Mouse (Mus musculus) embryonic facial prominence, embryonic 14.5 days (tissue): ENCODE results near the gene Rps9. TPM values are rescaled to one million over a fixed set of nuclear protein-coding genes. Genes with fewer than 3 reads are reported as not detected.
"Not testable (repeated sequence)": the region's sequence is repeated elsewhere in the genome, so short reads cannot be mapped to it uniquely, and the experiment has no call there.

Experiments
- ATAC-seq: fragments of 200-750 bp; cut with Nextera tagmentation; 2 replicates; pipeline ENCODE4 v1.8.0; 2017; ENCODE audit warnings: low read depth, moderate number of reproducible peaks, moderate TSS enrichment
- DNase-seq: peaks from one replicate; pipeline ENCODE4 v3.0.0-alpha.2; 2015; ENCODE audit warnings: low spot score
- H3K27ac ChIP-seq: fragments of 300-500 bp; sonication (generic); replicated peaks from 2 replicates; pipeline ENCODE4 v1.5.1; 2014; ENCODE audit warnings: low read depth, mild to moderate bottlenecking, low read length, moderate library complexity
- H3K27me3 ChIP-seq: fragments of 300-500 bp; sonication (generic); replicated peaks from 2 replicates; pipeline ENCODE4 v1.6.1; 2014; ENCODE audit warnings: low read length; ENCODE audit not compliant: control insufficient read depth, insufficient read depth
- H3K36me3 ChIP-seq: fragments of 300-500 bp; sonication (generic); 2 replicates; pipeline ENCODE4 v1.6.1; 2014; ENCODE audit warnings: low read length, mixed read lengths; ENCODE audit not compliant: control insufficient read depth, insufficient read depth
- H3K4me1 ChIP-seq: fragments of 300-500 bp; sonication (generic); 2 replicates; pipeline ENCODE4 v1.6.1; 2014; ENCODE audit warnings: antibody characterized with exemption, low read length; ENCODE audit not compliant: control insufficient read depth, insufficient read depth
- H3K4me2 ChIP-seq: fragments of 300-500 bp; sonication (generic); 2 replicates; pipeline ENCODE4 v1.6.1; 2014; ENCODE audit warnings: low read depth, mild to moderate bottlenecking, low read length, moderate library complexity, mixed read lengths
- H3K4me3 ChIP-seq: fragments of 300-500 bp; sonication (generic); 2 replicates; pipeline ENCODE4 v1.5.1; 2014; ENCODE audit warnings: low read depth, mild to moderate bottlenecking, low read length
- H3K9ac ChIP-seq: fragments of 300-500 bp; sonication (generic); 2 replicates; pipeline ENCODE4 v1.6.1; 2014; ENCODE audit warnings: low read depth, mild to moderate bottlenecking, low read length, moderate library complexity, mixed read lengths
- H3K9me3 ChIP-seq: fragments of 300-500 bp; sonication (generic); 2 replicates; pipeline ENCODE4 v1.6.1; 2016; ENCODE audit warnings: low read length; ENCODE audit not compliant: control insufficient read depth
- WGBS: fragments of 180-500 bp; shearing (Covaris S2); extraction: QIAGEN DNeasy Blood & Tissue Kit; methylation state at CpG from one replicate; pipeline ENCODE4 v1.1.7; 2014; 5-methylcytosine and 5-hydroxymethylcytosine counted together
- polyA plus RNA-seq: library from polyadenylated mRNA; unstranded; fragments of >200 nt; fragmentation: Nextera tagmentation; extraction: Ambion mirVana; gene quantifications from 2 replicates; pipeline ENCODE4 v1.2.1, GENCODE M21; 2014

The Rps9 gene
- polyA plus RNA-seq, 1 experiment from 2014 or later: 1,554 TPM

DNA sequence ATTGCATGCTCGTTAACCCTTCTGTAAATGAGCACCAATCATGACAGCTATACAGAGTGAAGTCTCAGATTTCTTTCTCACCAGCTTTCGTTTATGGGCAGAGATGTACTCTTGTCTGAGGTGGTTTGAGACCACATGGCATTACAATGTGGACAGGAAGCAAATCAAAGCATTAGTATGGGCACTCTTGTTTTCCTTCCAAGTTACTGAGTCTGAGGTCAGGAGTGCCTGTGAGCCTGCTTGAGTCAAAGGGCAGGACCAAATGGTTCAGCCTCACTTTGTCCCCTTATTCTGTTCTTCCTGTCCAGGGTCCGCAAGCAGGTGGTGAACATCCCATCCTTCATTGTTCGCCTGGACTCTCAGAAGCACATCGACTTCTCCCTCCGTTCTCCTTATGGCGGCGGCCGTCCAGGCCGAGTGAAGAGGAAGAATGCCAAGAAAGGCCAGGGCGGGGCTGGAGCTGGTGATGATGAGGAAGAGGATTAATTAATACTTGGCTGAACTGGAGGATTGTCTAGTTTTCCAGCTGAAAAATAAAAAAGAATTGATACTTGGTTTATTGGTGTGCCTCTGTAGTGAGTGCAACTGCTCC lies 2.6 kb downstream of the Rps9 start:
- peaks cover 4% of the 10 kb centered on the region; the same call in 1 of the 2 replicates for H3K4me1 ChIP-seq
- H3K4me2 ChIP-seq: peak overlapping the region; percentile 83
- ATAC-seq: no peak
- H3K27ac ChIP-seq: no peak overlapping the region
- H3K9me3 ChIP-seq: no peaks in the 10 kb centered on the region
- WGBS: 55% methylated on average over 11 of the region's 11 CpGs
- no peaks in the 10 kb centered on the region for H3K27me3 ChIP-seq
- peak overlapping the region; percentile 85 for H3K4me3 ChIP-seq
- DNase-seq: no peak
- H3K36me3 ChIP-seq: peaks cover 44% of the 10 kb centered on the region
- H3K9ac ChIP-seq: peak overlapping the region; percentile 92

DNA sequence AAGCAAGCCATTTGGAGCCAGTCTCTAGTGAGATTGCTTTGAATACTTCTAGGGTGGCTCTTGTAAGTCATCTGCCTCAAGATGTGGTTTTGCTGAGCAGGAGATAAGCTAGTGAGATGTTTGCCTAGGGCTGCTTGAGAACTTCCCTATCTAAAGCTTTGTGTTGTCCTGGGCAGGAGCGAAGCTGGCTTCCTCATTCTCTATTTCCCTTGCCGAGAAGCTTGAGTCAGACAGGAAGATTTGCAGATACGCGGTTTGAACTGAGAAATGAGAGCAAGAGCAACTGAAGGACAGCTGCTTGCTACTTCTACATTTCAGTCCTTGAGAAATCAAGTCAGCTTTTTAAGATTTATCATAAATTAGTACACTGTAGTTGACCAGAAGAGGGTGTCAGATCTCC lies 3.2 kb downstream of the Rps9 start:
- Histone ChIP-seq H3K4me1 (peaks cover 4% of the 10 kb centered on the region; the same call in 1 of the 2 replicates), H3K4me3 (no peak overlapping the region), H3K9ac (peak overlapping the region; percentile 5; the same call in 1 of the 2 replicates), H3K9me3 (no peaks in the 10 kb centered on the region), H3K27ac (no peak overlapping the region), H3K27me3 (no peaks in the 10 kb centered on the region), H3K36me3 (peaks cover 38% of the 10 kb centered on the region), H3K4me2 (peak overlapping the region; percentile 83)
- peak; percentile 10 for DNase-seq
- 52% methylated on average over 4 of the region's 4 CpGs for WGBS
- ATAC-seq: no peak

DNA sequence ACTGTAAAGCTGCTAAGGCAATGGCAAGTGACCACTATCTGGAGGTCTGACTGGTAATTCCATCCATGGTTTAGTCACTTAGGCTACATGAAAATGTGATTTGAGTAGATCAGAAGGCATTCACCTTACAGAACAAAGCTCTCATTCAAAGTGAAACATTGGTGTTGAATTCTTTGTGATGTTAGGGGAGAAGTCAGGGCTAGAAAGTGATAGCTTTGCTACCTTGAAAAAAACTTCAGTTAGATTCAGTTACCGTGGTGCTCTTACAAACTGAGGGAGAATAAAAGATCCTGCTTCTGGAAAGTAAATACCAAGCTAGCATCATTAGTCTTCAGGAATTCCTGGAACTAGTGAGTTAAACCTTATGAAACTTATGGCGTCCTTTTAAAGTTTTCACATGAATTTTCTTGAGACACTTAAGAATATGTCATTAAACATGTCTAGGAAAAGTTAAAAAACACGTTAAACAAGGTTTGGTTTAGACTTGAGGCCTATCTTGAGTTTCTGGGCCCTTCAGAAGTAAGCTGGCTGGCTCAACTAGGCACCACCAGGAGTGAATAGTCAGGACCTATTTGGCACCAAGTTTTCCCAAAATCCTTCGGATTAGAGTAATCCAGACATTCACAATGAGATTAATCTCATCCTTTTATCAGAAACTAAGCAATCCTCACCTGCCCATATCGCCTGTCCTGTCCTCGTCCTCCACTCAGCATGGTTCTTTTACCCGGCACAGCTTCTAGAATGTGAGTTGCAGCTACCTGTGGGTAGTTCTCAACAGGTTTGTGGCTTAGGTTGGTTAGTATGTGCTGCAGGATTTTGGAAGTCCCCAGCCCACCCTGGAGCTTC lies 4.0 kb downstream of the Rps9 start:
- Histone ChIP-seq H3K27ac (no peak overlapping the region), H3K9ac (no peak overlapping the region), H3K9me3 (no peaks in the 10 kb centered on the region), H3K4me1 (peaks cover 4% of the 10 kb centered on the region; the same call in 1 of the 2 replicates), H3K27me3 (no peaks in the 10 kb centered on the region), H3K4me2 (no peak overlapping the region), H3K4me3 (no peak overlapping the region), H3K36me3 (peaks cover 38% of the 10 kb centered on the region)
- WGBS: 32% methylated on average over 7 of the region's 7 CpGs
- no peak for DNase-seq
- no peak for ATAC-seq

DNA sequence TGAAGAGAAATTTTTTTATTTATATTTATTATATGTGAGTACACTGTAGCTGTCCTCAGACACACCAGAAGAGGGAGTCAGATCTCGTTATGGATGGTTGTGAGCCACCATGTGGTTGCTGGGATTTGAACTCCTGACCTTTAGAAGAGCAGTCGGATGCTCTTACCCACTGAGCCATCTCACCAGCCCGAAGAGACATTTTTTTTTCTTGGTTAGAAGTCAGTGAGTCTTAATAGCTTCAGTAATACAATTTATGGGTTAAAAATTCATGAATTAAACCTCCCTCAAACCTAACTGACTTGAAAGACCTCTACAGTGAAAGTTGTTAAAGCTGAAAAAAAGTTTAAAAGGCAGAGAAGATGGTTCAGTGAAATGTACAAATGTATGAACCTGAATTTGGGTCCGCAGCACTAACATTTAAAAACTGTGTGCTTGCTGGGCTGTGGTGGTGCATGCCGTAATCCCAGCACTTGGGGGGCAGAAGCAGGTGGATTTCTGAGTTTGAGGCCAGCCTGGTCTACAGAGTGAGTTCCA lies 4.7 kb downstream of the Rps9 start:
- not testable (repeated sequence) for H3K4me1 ChIP-seq, H3K27ac ChIP-seq, ATAC-seq, H3K4me2 ChIP-seq, DNase-seq, H3K4me3 ChIP-seq, H3K9me3 ChIP-seq, H3K27me3 ChIP-seq, H3K9ac ChIP-seq
- 37% methylated on average over 5 of the region's 5 CpGs for WGBS
- H3K36me3 ChIP-seq: peaks cover 38% of the 10 kb centered on the region

DNA sequence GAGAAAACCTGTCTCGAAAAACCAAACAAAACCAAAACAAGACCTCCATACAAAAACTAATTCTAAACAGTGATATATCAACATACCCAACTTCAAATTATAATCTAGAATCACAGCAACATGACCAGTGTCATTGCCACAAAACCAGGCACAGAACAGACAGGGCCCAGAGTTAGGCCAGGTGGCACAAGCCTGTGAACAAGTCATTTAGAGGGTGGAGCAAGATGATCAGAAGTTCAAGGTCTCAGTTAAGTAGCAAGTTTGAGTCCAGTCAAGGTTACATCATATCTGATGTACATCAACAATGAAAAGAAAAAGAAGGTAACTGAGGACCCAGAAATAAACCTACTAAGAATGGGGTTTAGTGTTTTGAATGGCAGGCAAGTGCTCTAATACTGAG lies 5.2 kb downstream of the Rps9 start:
- Histone ChIP-seq H3K27me3 (no peaks in the 10 kb centered on the region), H3K4me1 (peaks cover 4% of the 10 kb centered on the region; the same call in 1 of the 2 replicates), H3K4me2 (no peak overlapping the region), H3K4me3 (no peak overlapping the region), H3K36me3 (peaks cover 38% of the 10 kb centered on the region), H3K27ac (no peak overlapping the region), H3K9ac (no peak overlapping the region), H3K9me3 (no peaks in the 10 kb centered on the region)
- ATAC-seq (no peak), DNase-seq (no peak)
- 68% methylated on average over 1 of the region's 1 CpGs for WGBS

DNA sequence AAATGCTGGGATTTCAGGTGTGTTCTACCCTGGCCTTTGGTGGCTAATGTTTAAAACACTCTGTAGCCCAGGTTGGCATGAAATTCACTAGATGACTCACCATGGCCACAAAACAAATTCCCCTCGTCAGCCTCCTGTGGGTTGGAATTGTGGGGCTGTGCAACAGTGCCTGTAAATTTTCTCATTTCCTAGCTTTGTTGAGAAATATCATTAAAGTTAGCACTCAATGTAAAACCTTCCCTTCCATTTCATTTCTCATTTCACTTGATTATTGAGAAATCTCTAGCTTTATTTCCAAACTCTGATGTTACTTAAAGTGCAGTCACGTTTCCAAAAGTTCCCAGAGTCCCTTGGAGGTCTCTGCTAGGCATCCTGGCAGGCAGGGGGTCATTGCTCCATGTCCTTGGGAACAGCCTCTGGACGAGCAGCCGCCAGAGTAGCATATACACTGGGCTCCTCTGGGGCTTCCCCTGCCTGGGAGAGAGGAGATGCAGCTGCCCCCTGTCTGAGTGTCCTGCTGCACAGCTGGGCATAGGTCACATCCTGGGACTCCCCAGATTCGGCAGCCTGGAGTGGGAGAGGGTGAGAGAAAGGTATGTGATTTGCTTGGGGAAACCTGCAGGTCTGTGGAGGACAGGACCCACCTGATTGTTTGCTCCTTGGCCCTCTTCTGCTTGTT lies 8.6 kb downstream of the Rps9 start:
- no peaks in the 10 kb centered on the region for H3K4me1 ChIP-seq
- peaks cover 9% of the 10 kb centered on the region; the same call in 1 of the 2 replicates for H3K36me3 ChIP-seq
- DNase-seq: no peak
- H3K4me2 ChIP-seq: no peak overlapping the region
- H3K9me3 ChIP-seq: no peaks in the 10 kb centered on the region
- H3K9ac ChIP-seq: no peak overlapping the region
- ATAC-seq: no peak
- no peak overlapping the region for H3K4me3 ChIP-seq
- no peak overlapping the region for H3K27ac ChIP-seq
- 39% methylated on average over 5 of the region's 5 CpGs for WGBS
- H3K27me3 ChIP-seq: no peaks in the 10 kb centered on the region

DNA sequence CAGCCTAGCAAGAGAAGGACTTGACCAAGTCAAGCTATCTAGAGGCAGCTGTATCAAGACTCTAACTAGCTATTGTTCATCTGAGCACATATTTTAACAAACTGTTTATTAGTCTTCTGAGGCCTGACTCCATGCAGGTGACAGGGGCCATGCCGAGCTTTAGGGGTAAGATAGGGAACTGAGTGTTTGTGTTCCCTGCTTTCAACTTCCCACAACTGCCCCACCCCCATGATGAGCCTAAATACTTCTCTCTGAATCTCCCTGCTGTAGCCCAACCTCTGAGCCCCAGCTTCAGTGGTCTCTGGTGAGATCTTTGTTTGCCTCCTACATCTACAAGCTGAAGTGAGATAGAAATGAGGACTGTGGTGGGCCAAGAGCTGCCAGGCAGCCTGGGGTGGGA lies 11.5 kb downstream of the Rps9 start:
- no peak overlapping the region for H3K4me3 ChIP-seq
- H3K27ac ChIP-seq: no peak overlapping the region
- H3K36me3 ChIP-seq: no peaks in the 10 kb centered on the region
- H3K9ac ChIP-seq: no peak overlapping the region
- ATAC-seq (no peak), DNase-seq (no peak)
- H3K9me3 ChIP-seq: no peaks in the 10 kb centered on the region
- WGBS: 47% methylated on average over 1 of the region's 1 CpGs
- H3K4me2 ChIP-seq: no peak overlapping the region
- H3K27me3 ChIP-seq: no peaks in the 10 kb centered on the region
- no peaks in the 10 kb centered on the region for H3K4me1 ChIP-seq

DNA sequence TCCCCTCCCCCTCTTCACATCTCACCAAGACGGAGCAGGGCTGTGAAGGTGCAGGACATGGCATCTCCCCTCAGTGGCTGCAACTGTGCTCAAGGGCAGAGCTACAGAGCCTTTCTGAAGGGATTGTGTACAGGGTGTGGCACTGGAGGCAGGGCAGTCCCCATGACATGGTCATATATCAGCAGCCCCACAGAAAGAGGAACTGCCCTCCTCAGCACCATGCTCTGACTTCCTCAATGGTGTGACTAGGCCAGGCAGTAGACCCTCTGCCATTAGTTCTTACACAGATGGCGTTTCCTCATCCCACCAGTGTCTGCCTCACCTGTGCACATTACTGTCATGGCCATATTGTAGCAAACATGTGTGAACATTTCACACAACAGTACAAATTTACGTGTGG lies 16.5 kb downstream of the Rps9 start, which contains the start of gene Pirb:
Pirb (minus strand) TSS at position 124 of the 400 bp plus-strand sequence.
- not testable (repeated sequence) for H3K27ac ChIP-seq, DNase-seq, H3K36me3 ChIP-seq, H3K4me2 ChIP-seq, H3K9ac ChIP-seq, H3K4me1 ChIP-seq, H3K27me3 ChIP-seq, ATAC-seq, H3K4me3 ChIP-seq, H3K9me3 ChIP-seq
- no CpG with 5 or more reads among the region's 3 CpGs for WGBS
